Mouse (Mus musculus) midbrain, postnatal 0 days (tissue): ENCODE data around the gene Map2k1. TPM values are rescaled to one million over a fixed set of nuclear protein-coding genes. Genes with fewer than 3 reads are reported as not detected.

Source experiments
- ATAC-seq: fragments of 200-750 bp; cut with Nextera tagmentation; 2 replicates; pipeline ENCODE4 v1.8.0; 2017; ENCODE audit warnings: moderate number of reproducible peaks, mild to moderate bottlenecking, moderate TSS enrichment, moderate library complexity; ENCODE audit not compliant: low FRiP score
- DNase-seq: peaks from one replicate; pipeline ENCODE4 v3.0.0-alpha.2; 2015; ENCODE audit warnings: low spot score
- H3K27ac ChIP-seq: fragments of 300-500 bp; sonication (generic); 2 replicates; pipeline ENCODE4 v1.5.1; 2014; ENCODE audit warnings: low read depth, mild to moderate bottlenecking, low read length, mixed read lengths
- H3K27me3 ChIP-seq: fragments of 300-500 bp; sonication (generic); 2 replicates; pipeline ENCODE4 v1.6.1; 2014; ENCODE audit warnings: low read length, control low read depth, mixed read lengths; ENCODE audit not compliant: insufficient read depth
- H3K36me3 ChIP-seq: fragments of 300-500 bp; sonication (generic); 2 replicates; pipeline ENCODE4 v1.6.1; 2014; ENCODE audit warnings: low read length, control low read depth, mixed read lengths; ENCODE audit not compliant: insufficient read depth
- H3K4me1 ChIP-seq: fragments of 300-500 bp; sonication (generic); 2 replicates; pipeline ENCODE4 v1.6.1; 2014; ENCODE audit warnings: mild to moderate bottlenecking, control low read depth, antibody characterized with exemption, low read length, mixed read lengths; ENCODE audit not compliant: insufficient read depth
- H3K4me2 ChIP-seq: fragments of 300-500 bp; sonication (generic); 2 replicates; pipeline ENCODE4 v1.6.1; 2014; ENCODE audit warnings: low read depth, mild to moderate bottlenecking, low read length, mixed read lengths; ENCODE audit not compliant: poor library complexity, severe bottlenecking
- H3K4me3 ChIP-seq: fragments of 300-500 bp; sonication (generic); 2 replicates; pipeline ENCODE4 v1.5.1; 2014; ENCODE audit warnings: low read depth, mild to moderate bottlenecking, low read length, moderate library complexity
- H3K9ac ChIP-seq: fragments of 300-500 bp; sonication (generic); replicated peaks from 2 replicates; pipeline ENCODE4 v1.6.1; 2014; ENCODE audit warnings: mild to moderate bottlenecking, low read length, moderate library complexity, mixed read lengths; ENCODE audit not compliant: poor library complexity, severe bottlenecking
- H3K9me3 ChIP-seq: fragments of 300-500 bp; sonication (generic); 2 replicates; pipeline ENCODE4 v1.6.1; 2016; ENCODE audit warnings: low read length, control low read depth
- CTCF ChIP-seq: IDR thresholded peaks from 2 replicates; pipeline ENCODE4 v1.5.1; 2016; ENCODE audit warnings: antibody characterized with exemption, mild to moderate bottlenecking
- WGBS: fragments of 180-500 bp; shearing (Covaris S2); extraction: QIAGEN DNeasy Blood & Tissue Kit; methylation state at CpG from one replicate; pipeline ENCODE4 v1.1.7; 2014; 5-methylcytosine and 5-hydroxymethylcytosine counted together
- polyA plus RNA-seq: library from polyadenylated mRNA; unstranded; fragments of >200 nt; fragmentation: Nextera tagmentation; extraction: Ambion mirVana; gene quantifications from 2 replicates; pipeline ENCODE4 v1.2.1, GENCODE M21; 2015
- total RNA-seq: library from RNA; depleted of rRNA; stranded (reverse); fragments of >200 nt; gene quantifications from 2 replicates; pipeline ENCODE4 v1.2.3, GENCODE M21; 2014

The Map2k1 gene
- total and polyA plus RNA-seq, 2 experiments from 2014 or later: 70.6 to 86.9 TPM

DNA sequence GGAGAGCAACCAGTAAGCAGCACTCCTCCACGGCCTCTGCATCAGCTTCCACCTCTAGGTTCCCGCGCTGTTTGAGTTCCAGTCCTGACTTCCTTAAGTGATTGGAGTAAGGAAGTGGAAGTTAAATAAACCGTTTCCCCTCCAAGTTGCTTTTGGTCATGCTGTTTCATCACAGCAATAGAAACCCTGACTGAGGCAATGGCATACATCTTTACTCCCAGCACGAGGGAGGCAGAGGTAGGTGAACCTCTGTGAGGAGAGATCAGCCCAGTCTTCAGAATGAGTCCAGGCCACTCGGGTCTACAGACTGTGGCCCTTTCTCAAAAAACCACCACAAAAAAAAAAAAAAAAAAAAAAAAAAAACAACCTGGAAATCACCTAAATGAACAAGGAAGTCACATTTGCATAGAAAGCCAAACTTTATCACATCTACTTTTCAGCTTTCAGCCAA, 11.0 kb downstream of the Map2k1 start:
- no peak for TF ChIP-seq CTCF
- no peaks in the 10 kb centered on the region for H3K9me3 ChIP-seq
- WGBS: 76% methylated on average over 6 of the region's 6 CpGs
- DNase-seq: no peak
- ATAC-seq: no peak
- no peak overlapping the region for H3K27ac ChIP-seq
- H3K4me1 ChIP-seq: no peaks in the 10 kb centered on the region
- no peak overlapping the region for H3K9ac ChIP-seq
- no peak overlapping the region for H3K4me3 ChIP-seq
- no peaks in the 10 kb centered on the region for H3K27me3 ChIP-seq
- H3K4me2 ChIP-seq: no peak overlapping the region
- H3K36me3 ChIP-seq: no peaks in the 10 kb centered on the region

DNA sequence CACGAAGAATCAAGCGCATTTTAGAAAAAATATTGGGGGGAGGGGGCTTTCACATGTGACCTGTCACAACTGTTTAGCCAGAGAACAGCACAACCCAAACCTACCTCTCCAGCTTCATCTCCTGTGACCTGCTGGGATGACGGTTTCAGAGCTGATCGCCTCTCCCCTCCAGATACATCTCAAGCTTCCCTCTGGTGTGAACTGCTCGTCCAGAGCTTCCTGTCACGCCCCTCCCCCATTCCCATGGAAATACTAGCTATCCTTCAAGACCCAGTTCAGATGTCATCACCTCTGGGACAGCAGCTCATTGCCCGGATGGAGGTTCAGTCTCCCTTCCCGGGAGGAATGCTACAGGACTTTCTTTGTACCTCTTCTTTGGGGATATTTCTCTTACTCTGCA, 12.8 kb downstream of the Map2k1 start:
- H3K4me2 ChIP-seq: no peak overlapping the region
- H3K4me3 ChIP-seq: no peak overlapping the region
- DNase-seq: no peak
- H3K9ac ChIP-seq: no peak overlapping the region
- no peaks in the 10 kb centered on the region for H3K27me3 ChIP-seq
- no peak overlapping the region for H3K27ac ChIP-seq
- no peaks in the 10 kb centered on the region for H3K4me1 ChIP-seq
- ATAC-seq: no peak
- H3K9me3 ChIP-seq: no peaks in the 10 kb centered on the region
- no peaks in the 10 kb centered on the region for H3K36me3 ChIP-seq
- no peak for TF ChIP-seq CTCF
- 64% methylated on average over 8 of the region's 8 CpGs for WGBS

DNA sequence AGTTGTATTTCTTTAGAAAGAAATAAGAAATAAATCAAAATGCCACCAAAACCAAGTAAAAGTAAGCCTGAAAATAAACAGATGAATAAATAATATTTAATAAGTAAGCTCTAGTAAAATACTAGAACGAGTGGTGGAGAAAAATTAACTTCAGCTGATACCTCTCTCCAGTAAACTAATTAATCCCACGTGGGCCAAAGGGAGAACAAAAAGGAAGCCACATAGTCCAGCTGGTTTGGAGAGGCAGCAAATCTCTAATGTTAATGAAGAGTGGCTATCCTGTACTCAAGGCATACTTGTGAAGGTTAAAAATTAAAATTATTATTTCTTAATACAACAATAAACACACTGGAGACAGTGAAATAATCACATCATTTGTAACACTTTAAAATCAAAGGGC, 13.3 kb downstream of the Map2k1 start:
- 58% methylated on average over 2 of the region's 2 CpGs for WGBS
- no peak for TF ChIP-seq CTCF
- Histone ChIP-seq H3K9ac (no peak overlapping the region), H3K4me3 (no peak overlapping the region), H3K27ac (no peak overlapping the region), H3K4me1 (no peaks in the 10 kb centered on the region), H3K36me3 (no peaks in the 10 kb centered on the region), H3K9me3 (no peaks in the 10 kb centered on the region), H3K4me2 (no peak overlapping the region), H3K27me3 (no peaks in the 10 kb centered on the region)
- ATAC-seq (no peak), DNase-seq (no peak)

DNA sequence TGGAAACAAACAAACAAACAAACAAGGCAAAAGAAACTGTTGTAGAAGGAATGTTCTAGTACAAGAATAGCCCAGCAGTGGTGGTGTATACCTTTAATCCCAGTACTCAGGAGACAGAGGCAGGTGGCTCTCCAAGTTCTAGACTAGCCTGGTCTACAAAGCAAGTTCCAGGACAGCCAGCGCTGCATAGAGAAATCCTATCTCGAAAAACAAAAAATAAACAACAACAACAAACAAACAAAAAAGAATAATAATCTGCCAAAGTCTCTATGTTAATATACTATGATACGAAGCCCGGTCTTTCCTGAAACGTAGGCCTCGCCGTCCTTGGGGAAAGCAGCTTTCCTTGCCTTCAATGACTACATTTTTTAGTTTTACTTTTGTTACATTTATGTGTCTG, 17.4 kb downstream of the Map2k1 start:
- no peak overlapping the region for H3K4me3 ChIP-seq
- WGBS: 98% methylated on average over 7 of the region's 7 CpGs
- H3K27ac ChIP-seq: no peak overlapping the region
- no peak overlapping the region for H3K4me2 ChIP-seq
- H3K36me3 ChIP-seq: no peaks in the 10 kb centered on the region
- no peak overlapping the region for H3K9ac ChIP-seq
- no peak for TF ChIP-seq CTCF
- DNase-seq (no peak), ATAC-seq (no peak)
- H3K9me3 ChIP-seq: no peaks in the 10 kb centered on the region
- H3K4me1 ChIP-seq: no peaks in the 10 kb centered on the region
- no peaks in the 10 kb centered on the region for H3K27me3 ChIP-seq

DNA sequence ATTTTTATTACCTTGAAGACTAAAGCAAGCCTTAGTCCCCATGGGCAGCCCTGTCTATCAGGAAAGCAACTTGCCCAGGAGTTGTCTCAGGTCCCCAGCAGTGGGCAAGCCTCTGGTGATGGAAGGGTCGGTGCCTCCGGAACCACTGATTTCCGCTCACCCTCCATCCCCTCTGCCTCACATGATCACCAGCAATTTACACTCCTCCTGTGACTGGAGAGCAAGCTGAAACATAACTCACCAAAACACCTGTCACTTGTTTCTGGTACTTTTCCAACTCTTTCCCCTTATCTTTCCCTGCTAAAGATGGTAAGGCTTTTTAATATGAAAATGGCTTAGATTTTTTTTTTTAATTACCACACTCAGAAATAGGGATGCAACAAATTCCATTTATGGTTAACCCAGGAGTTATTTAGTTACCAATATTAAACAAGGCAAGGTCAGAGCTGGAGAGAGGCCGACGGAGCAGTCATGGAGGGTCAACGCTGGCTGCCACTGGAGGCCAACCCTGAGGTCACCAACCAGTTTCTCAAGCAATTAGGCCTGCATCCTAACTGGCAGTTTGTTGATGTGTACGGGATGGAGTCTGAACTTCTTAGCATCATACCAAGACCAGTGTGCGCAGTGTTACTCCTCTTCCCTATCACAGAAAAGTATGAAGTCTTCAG, 18.5 kb downstream of the Map2k1 start, which contains the start of gene Uchl4:
Gene Uchl4 (plus strand): TSS at position 434 of the 668 bp plus-strand sequence.
- Histone ChIP-seq H3K4me2 (no peak within 1 kb of the TSS), H3K36me3 (no peaks in the 10 kb centered on the region), H3K9me3 (no peaks in the 10 kb centered on the region), H3K9ac (no peak within 1 kb of the TSS), H3K4me3 (no peak within 1 kb of the TSS), H3K4me1 (no peaks in the 10 kb centered on the region), H3K27ac (no peak within 1 kb of the TSS), H3K27me3 (no peaks in the 10 kb centered on the region)
- WGBS: 95% methylated on average over 8 of the region's 8 CpGs
- DNase-seq (no peak), ATAC-seq (no peak)
- TF ChIP-seq CTCF: no peak

DNA sequence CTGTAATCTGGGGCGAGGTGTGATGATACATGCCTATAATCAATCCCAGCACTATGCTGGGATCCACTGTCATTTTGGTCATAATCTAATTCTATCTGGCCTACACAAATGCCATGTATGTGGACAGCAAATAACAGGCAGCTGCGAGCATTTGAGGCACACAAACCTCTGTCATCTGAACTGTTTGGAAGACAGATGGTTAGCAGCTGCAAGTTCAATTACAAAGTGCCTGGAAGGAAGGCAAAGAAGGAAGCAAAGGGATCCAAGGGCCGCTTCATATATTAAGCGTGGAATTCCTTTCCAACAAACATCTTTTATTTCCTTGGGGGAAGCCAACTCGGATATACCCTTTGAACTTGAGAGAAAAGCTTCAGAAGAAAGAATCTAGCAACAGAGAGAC, 19.8 kb downstream of the Map2k1 start:
- Histone ChIP-seq H3K4me3 (no peak overlapping the region), H3K9me3 (no peaks in the 10 kb centered on the region), H3K4me2 (no peak overlapping the region), H3K27me3 (no peaks in the 10 kb centered on the region), H3K27ac (no peak overlapping the region), H3K4me1 (no peaks in the 10 kb centered on the region), H3K36me3 (no peaks in the 10 kb centered on the region), H3K9ac (no peak overlapping the region)
- ATAC-seq: no peak
- no peak for TF ChIP-seq CTCF
- no peak for DNase-seq
- 55% methylated on average over 5 of the region's 5 CpGs for WGBS
